Mouse (Mus musculus) kidney, adult 2 months (tissue): ENCODE measurements around the gene Mchr1. TPM values are rescaled to one million over a fixed set of nuclear protein-coding genes. Genes with fewer than 3 reads are reported as not detected.

Source experiments
- DNase-seq: peaks from one replicate; pipeline ENCODE4 v3.0.0; 2021
- H3K27ac ChIP-seq: fragments of 200-500 bp; 2 replicates; pipeline ENCODE4 v1.5.1; 2012; ENCODE audit warnings: low read depth, low read length, control low read depth, inconsistent platforms; ENCODE audit not compliant: insufficient read depth
- H3K27me3 ChIP-seq: fragments of 200-500 bp; replicated peaks from 2 replicates; pipeline ENCODE4 v1.6.1; 2012; ENCODE audit warnings: mild to moderate bottlenecking, moderate library complexity, low read length, inconsistent platforms; ENCODE audit not compliant: control insufficient read depth, insufficient read depth
- H3K36me3 ChIP-seq: fragments of 200-500 bp; 2 replicates; pipeline ENCODE4 v1.6.1; 2012; ENCODE audit warnings: mild to moderate bottlenecking, moderate library complexity, low read length, inconsistent platforms; ENCODE audit not compliant: control insufficient read depth, insufficient read depth
- H3K4me1 ChIP-seq: fragments of 200-500 bp; 2 replicates; pipeline ENCODE4 v1.6.1; 2011; ENCODE audit warnings: low read length; ENCODE audit not compliant: control insufficient read depth, insufficient read depth
- H3K4me3 ChIP-seq: fragments of 200-500 bp; 2 replicates; pipeline ENCODE4 v1.5.1; 2011; ENCODE audit warnings: mild to moderate bottlenecking, low read depth, low read length, control low read depth; ENCODE audit not compliant: insufficient read depth
- CTCF ChIP-seq: fragments of 200-500 bp; conservative IDR thresholded peaks from 2 replicates; pipeline ENCODE4 v1.5.1; 2011; ENCODE audit warnings: low read depth, mild to moderate bottlenecking, control low read depth, low read length, moderate library complexity, mixed read lengths; ENCODE audit not compliant: insufficient read depth, insufficient read length
- POLR2A ChIP-seq: fragments of 200-500 bp; IDR thresholded peaks from one replicate; pipeline ENCODE4 v1.6.1; 2011; ENCODE audit warnings: low read depth, low read length, control low read depth
- WGBS: fragments of 180-500 bp; shearing (Covaris S2); methylation state at CpG from one replicate; pipeline ENCODE4 v1.1.7; 2018; 5-methylcytosine and 5-hydroxymethylcytosine counted together
- polyA plus RNA-seq: library from polyadenylated mRNA; depleted of rRNA; stranded (reverse); fragments of >200 nt; gene quantifications from 2 replicates; pipeline ENCODE4 v1.2.3, GENCODE M21; 2012

The Mchr1 gene
- polyA plus RNA-seq, 1 experiment, result 2.1 TPM

GRCm38 (mm10) chr15:81255063-81255462 is 19.8 kb downstream of the Mchr1 start:
- no peaks in the 10 kb centered on the region; the same call in 1 of the 2 replicates for H3K4me1 ChIP-seq
- no peak overlapping the region for H3K27ac ChIP-seq
- DNase-seq, result no peak
- no peaks in the 10 kb centered on the region for H3K36me3 ChIP-seq
- no peak overlapping the region for H3K4me3 ChIP-seq
- no peaks in the 10 kb centered on the region for H3K27me3 ChIP-seq
- WGBS, result 69% methylated on average over 6 of the region's 6 CpGs
- TF ChIP-seq POLR2A, result no peak
- no peak for TF ChIP-seq CTCF

DNA sequence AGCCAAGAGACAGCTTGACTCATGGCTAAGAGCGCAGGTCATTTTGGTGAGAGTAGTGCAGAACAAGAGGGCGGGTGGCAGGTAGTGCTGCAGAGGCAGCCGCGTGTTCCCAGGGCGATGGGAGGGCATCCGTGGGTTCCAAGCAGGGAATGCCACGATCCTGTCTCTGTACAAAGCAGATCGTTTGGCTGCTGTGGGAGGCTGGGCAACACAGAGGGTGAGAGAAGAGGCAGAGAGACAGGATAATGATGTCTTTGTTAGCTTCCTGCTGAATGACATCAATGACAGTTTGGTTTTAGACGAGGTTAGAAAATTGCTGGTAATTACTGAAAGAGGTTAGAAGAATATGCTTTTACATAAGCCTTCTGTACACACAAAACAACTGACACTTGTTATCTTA is 23.0 kb downstream of the Mchr1 start:
- Histone ChIP-seq H3K4me1 (no peaks in the 10 kb centered on the region; the same call in 1 of the 2 replicates), H3K27me3 (no peaks in the 10 kb centered on the region), H3K36me3 (no peaks in the 10 kb centered on the region), H3K4me3 (no peak overlapping the region), H3K27ac (no peak overlapping the region)
- 59% methylated on average over 9 of the region's 9 CpGs for WGBS
- no peak for TF ChIP-seq POLR2A
- no peak for TF ChIP-seq CTCF
- no peak for DNase-seq

DNA sequence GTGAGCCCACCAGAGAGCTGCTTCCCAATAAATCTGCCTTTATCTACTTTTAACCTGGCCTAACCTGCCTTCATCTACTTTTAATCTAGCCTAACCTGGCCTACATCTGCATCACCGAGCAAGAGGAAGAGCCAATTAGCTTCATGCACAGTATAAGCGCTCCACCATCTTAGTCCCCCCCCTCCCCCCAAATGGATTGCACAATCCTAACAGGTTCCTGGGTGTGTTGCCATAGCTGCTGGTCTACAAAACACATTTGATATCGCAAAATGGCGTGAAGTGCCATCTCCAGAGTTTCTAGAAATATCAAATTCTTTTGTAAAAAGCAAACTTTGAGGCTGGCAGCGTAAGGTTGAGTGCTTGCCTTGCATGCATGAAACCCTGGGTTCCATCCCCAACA is 24.0 kb downstream of the Mchr1 start:
- Histone ChIP-seq H3K27me3 (no peaks in the 10 kb centered on the region), H3K36me3 (no peaks in the 10 kb centered on the region), H3K4me3 (no peak overlapping the region), H3K4me1 (no peaks in the 10 kb centered on the region), H3K27ac (no peak overlapping the region)
- no peak for DNase-seq
- TF ChIP-seq POLR2A (no peak), CTCF (no peak)
- WGBS, result 96% methylated on average over 5 of the region's 5 CpGs

DNA sequence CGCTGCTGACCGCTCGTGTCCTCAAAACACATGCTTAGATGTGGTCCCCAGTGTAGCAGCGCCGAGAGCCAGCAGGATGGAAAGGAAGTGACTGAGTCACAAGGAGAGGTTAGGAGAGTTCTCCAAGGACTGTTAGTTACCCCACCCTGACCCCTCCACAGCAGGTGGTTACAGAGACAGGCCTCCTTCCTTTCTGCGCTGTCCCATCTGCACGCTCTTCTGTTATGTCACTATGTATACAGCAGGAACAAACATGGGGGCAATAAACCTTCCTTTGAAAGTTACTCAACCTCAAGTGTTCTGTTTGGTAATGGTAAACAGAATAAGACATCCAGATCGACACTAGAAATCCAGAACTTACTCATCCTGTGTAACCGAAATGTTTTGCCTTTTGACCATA is 24.9 kb downstream of the Mchr1 start:
- H3K27me3 ChIP-seq, result no peaks in the 10 kb centered on the region
- WGBS, result 89% methylated on average over 9 of the region's 9 CpGs
- no peaks in the 10 kb centered on the region for H3K36me3 ChIP-seq
- no peak overlapping the region for H3K4me3 ChIP-seq
- H3K27ac ChIP-seq, result no peak overlapping the region
- no peaks in the 10 kb centered on the region for H3K4me1 ChIP-seq
- no peak for DNase-seq
- TF ChIP-seq CTCF (no peak), POLR2A (no peak)

DNA sequence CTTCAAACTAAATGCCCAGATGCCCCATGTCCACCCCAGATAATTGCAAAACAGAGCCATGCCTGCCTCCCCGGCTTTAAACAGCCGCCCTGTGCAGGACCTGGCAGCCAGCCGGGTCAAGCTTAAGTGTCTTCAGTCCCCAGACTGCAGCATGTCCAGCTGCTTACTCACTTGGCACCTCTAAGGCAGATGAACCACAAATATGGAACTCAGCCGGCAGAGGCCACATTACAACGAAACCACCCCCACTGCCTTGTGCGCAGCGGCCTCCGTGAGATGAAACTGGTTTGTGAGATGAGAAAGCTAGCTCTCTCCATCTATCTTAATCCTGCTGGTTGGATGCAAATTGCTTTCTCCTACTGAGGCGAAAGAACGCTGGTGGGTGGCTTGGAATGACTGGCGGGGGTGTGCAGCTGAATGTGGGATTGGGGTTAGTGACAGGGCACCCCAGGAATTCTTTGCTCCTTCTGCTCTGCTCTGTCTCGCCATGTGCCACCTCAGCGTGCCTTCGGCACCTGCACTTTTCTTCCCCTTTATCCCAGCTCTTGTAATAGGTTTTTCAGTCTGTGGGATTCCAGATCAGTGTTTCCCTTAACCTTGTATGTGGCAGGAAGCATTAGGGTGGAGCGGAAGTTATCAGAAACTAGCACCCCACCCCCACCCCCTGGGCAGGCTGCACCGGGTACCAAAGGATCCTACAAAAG is 29.2 kb downstream of the Mchr1 start:
- 44% methylated on average over 16 of the region's 16 CpGs for WGBS
- Histone ChIP-seq H3K27me3 (no peaks in the 10 kb centered on the region), H3K27ac (no peak overlapping the region), H3K4me1 (no peaks in the 10 kb centered on the region), H3K36me3 (no peaks in the 10 kb centered on the region), H3K4me3 (no peak overlapping the region)
- TF ChIP-seq POLR2A (no peak), CTCF (no peak)
- DNase-seq, result no peak

- Histone ChIP-seq H3K4me3 (no peak overlapping the region), H3K36me3 (no peaks in the 10 kb centered on the region), H3K27ac (no peak overlapping the region), H3K4me1 (peaks cover 2% of the 10 kb centered on the region; the same call in 1 of the 2 replicates), H3K27me3 (no peaks in the 10 kb centered on the region)
- WGBS, result 86% methylated on average over 2 of the region's 2 CpGs
- TF ChIP-seq POLR2A (no peak), CTCF (no peak)
- DNase-seq, result no peak
Observed at GRCm38 (mm10) chr15:81267416-81267815, 32.1 kb downstream of the Mchr1 start.

DNA sequence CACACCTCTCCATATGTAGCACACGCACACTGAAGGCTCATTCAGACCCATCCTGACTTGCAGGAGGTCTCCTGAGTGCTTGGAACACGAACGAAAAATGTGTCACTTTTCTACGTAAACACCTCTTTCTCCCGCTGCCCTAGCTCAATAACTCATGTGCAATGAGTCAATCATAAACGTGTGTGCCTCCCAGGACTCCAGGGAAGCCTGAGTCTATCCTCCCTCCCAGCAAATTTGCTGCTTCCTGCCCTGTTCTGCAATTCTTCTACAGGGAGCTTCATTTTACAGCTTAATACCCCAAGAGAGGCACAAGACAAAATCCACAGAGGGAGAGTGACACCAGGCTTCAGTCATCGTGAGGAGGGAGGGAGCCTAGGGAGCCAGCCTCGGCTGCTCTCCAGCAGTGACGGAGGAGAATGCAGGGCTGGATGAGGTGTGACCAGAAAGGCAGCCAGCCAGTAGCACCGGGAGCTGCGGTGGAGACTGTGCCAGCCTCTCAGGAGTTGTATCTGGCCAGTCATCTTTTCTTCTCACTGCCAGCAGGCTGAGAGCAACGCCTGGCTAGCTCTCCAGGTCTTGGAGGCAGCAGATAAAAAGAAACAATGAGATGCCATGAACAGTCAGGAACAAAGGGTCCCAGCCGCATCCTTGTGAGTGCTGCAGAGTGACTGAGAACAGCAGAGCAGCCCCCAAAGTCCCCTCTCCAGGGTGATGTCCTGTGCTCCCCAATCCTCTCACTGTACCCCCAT is 37.2 kb downstream of the Mchr1 start:
- peak; percentile 76 for DNase-seq
- no peak for TF ChIP-seq POLR2A
- no peak for TF ChIP-seq CTCF
- H3K27ac ChIP-seq, result no peak overlapping the region
- no peak overlapping the region for H3K4me3 ChIP-seq
- WGBS, result 19% methylated on average over 13 of the region's 13 CpGs
- H3K4me1 ChIP-seq, result peaks cover 2% of the 10 kb centered on the region; the same call in 1 of the 2 replicates
- no peaks in the 10 kb centered on the region for H3K36me3 ChIP-seq
- no peaks in the 10 kb centered on the region for H3K27me3 ChIP-seq
